Mouse (Mus musculus): ENCODE data around the gene Klhl2. TPM values are rescaled to one million over a fixed set of nuclear protein-coding genes. Genes with fewer than 3 reads are reported as not detected.
A peak's percentile ranks its signal among the peaks of the same experiment; 100 is the strongest.

The Klhl2 gene
- polyA plus RNA-seq, 1 experiment from 2014 or later, result 32.4 TPM

- H3K27me3 ChIP-seq (ENCODE audit: control insufficient read depth, insufficient read depth, low read length), result no peaks in the 10 kb centered on the region
- DNase-seq (no peak), ATAC-seq (ENCODE audit: low FRiP score, low TSS enrichment) (no peak)
- no peak overlapping the region for H3K4me3 ChIP-seq (replicated peaks; ENCODE audit: low read depth, low read length)
- H3K4me2 ChIP-seq (ENCODE audit: low read length), result no peak overlapping the region
- WGBS, result 96% methylated on average over 13 of the region's 13 CpGs
- H3K9ac ChIP-seq (replicated peaks; ENCODE audit: low read length), result no peak overlapping the region
- H3K36me3 ChIP-seq (ENCODE audit: control insufficient read depth, insufficient read depth, low read length), result peaks cover 12% of the 10 kb centered on the region
- H3K27ac ChIP-seq (replicated peaks; ENCODE audit: low read depth, low read length), result no peak overlapping the region
- no peaks in the 10 kb centered on the region for H3K9me3 ChIP-seq (ENCODE audit: control insufficient read depth, low read length)
- no peaks in the 10 kb centered on the region for H3K4me1 ChIP-seq (ENCODE audit: control insufficient read depth, insufficient read depth, low read length)
These were observed 109.1 kb downstream of the Klhl2 start for GRCm38 (mm10) chr8:64740547-64741211.

DNA sequence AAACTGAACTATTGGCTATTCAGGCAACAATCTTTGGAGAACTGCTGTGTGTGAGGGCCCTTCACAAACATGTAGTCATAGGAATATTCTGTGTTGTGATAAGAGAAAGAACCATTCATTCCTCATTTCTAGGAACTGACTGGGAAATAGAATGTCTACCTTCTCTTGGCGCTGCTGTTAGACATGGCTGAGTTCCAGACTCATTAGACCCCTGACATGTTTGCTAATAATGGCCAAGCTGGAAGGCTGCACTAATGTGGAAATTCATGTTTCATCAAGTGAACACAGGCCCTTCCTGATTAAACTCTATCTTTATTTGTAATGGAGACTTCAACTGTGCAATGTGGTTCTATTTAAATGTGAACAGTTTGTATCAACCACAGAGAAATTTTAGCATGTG lies 110.9 kb downstream of the Klhl2 start:
- ATAC-seq (ENCODE audit: low FRiP score, low TSS enrichment) (no peak), DNase-seq (no peak)
- no peaks in the 10 kb centered on the region for H3K9me3 ChIP-seq (ENCODE audit: control insufficient read depth, low read length)

DNA sequence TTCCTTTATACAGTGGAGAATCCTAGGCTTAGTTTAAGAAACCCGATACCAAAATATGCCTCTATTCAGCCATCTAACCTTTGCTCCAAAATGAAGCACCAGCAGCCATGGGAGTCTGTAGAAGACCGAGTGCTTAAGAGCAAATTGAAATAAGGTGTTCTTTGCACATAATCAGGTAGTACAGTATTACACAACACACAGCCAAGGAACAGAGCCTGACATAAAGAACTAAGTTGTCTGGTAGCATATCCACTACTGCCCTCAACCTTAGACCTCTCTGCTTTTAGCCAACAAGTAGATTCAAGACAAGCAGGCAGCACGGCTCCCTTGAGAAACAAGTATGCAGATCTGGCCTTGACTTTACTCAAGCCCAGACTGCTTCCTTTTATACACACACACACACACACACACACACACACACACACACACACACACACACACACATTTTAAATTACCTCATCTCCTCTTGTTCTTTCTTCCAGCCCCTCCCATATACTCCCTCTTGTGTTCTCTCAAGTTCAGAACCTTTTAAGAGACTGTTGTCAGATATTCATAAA lies 113.0 kb downstream of the Klhl2 start:
- no peak for DNase-seq

More for the DNA sequence above, 110.9 kb downstream of the Klhl2 start:
- Histone ChIP-seq H3K9ac (replicated peaks; ENCODE audit: low read length) (no peak overlapping the region), H3K27ac (replicated peaks; ENCODE audit: low read depth, low read length) (no peak overlapping the region), H3K4me1 (ENCODE audit: control insufficient read depth, insufficient read depth, low read length) (peaks cover 3% of the 10 kb centered on the region; the same call in 1 of the 2 replicates), H3K4me3 (replicated peaks; ENCODE audit: low read depth, low read length) (no peak overlapping the region), H3K36me3 (ENCODE audit: control insufficient read depth, insufficient read depth, low read length) (peaks cover 12% of the 10 kb centered on the region), H3K27me3 (ENCODE audit: control insufficient read depth, insufficient read depth, low read length) (no peaks in the 10 kb centered on the region), H3K4me2 (ENCODE audit: low read length) (no peak overlapping the region)
- WGBS, result 97% methylated on average over 1 of the region's 1 CpGs

DNA sequence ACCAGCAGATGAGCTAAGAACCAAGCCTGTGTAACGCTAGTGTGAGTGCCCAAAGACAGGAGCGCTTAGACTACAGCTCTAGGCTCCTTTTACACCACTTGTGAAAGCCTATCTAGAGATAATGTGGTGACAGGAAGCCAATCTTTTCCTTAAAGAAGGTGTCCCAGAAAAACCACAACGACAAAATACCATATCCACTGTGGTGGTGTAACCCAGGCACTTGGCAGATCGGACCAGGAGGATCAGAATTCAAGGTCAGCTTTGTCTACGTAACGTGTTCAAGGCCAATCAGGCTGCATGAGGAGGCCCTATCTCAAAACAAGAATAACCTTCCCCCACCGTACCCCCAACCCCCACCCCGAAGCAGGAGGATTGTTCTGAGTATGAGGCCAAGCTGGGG lies 114.7 kb downstream of the Klhl2 start:
- no peak overlapping the region for H3K4me3 ChIP-seq (replicated peaks; ENCODE audit: low read depth, low read length)
- no peak for DNase-seq
- H3K9me3 ChIP-seq (ENCODE audit: control insufficient read depth, low read length), result no peaks in the 10 kb centered on the region
- H3K27ac ChIP-seq (replicated peaks; ENCODE audit: low read depth, low read length), result 0 out of 2 replicates have a peak overlapping the region, but pooled peaks have one; percentile 13
- WGBS, result 90% methylated on average over 8 of the region's 8 CpGs
- H3K4me1 ChIP-seq (ENCODE audit: control insufficient read depth, insufficient read depth, low read length), result peaks cover 17% of the 10 kb centered on the region
- no peak for ATAC-seq (ENCODE audit: low FRiP score, low TSS enrichment)
- no peak overlapping the region for H3K9ac ChIP-seq (replicated peaks; ENCODE audit: low read length)
- no peaks in the 10 kb centered on the region for H3K27me3 ChIP-seq (ENCODE audit: control insufficient read depth, insufficient read depth, low read length)
- H3K36me3 ChIP-seq (ENCODE audit: control insufficient read depth, insufficient read depth, low read length), result peaks cover 7% of the 10 kb centered on the region
- no peak overlapping the region for H3K4me2 ChIP-seq (ENCODE audit: low read length)

More for the DNA sequence above, 113.0 kb downstream of the Klhl2 start:
- ATAC-seq (ENCODE audit: low FRiP score, low TSS enrichment), result no peak
- Histone ChIP-seq H3K4me3 (replicated peaks; ENCODE audit: low read depth, low read length) (no peak overlapping the region), H3K36me3 (ENCODE audit: control insufficient read depth, insufficient read depth, low read length) (peaks cover 7% of the 10 kb centered on the region), H3K4me2 (ENCODE audit: low read length) (no peak overlapping the region), H3K9me3 (ENCODE audit: control insufficient read depth, low read length) (no peaks in the 10 kb centered on the region), H3K27me3 (ENCODE audit: control insufficient read depth, insufficient read depth, low read length) (no peaks in the 10 kb centered on the region), H3K27ac (replicated peaks; ENCODE audit: low read depth, low read length) (no peak overlapping the region), H3K4me1 (ENCODE audit: control insufficient read depth, insufficient read depth, low read length) (peaks cover 9% of the 10 kb centered on the region), H3K9ac (replicated peaks; ENCODE audit: low read length) (no peak overlapping the region)
- whole genome bisulfite sequencing, result 96% methylated on average over 3 of the region's 3 CpGs

DNA sequence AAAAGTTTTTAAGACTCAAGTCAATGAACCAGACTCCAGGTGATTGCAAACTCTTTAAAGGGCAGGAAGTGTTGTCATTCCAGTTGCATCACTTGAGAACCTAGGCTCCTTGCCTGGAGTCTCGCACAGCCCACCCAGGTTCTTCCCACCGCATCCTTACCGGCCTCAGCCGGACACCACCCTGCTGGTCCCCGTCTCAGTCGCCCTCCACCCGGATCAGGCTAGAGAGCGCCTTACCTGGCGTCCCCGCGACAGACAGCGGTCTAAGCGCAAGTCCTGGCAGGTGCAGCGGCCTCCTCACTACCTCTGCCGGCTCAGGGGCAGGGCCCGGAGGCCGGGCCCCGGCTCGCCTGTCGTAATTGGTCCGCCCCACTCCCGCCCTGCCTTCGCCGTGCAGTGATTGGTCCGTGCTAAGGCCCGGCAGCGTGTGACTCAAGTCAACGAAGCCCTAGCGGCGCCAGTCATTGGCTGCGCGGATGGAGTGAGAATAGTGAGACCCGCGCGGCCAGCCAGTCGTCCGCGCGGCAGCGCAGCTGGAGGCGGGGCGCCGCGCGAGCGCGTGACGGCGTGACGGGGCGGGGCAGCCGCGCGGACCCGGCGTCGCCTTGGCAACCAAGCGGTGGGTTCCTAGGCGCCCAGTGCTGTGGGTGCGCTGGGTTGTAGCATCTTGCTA lies 116.4 kb downstream of the Klhl2 start, which contains the start of gene Msmo1:
TSS of gene Msmo1 (minus strand) at position 522 of the 673 bp plus-strand sequence.
- no peaks in the 10 kb centered on the region for H3K27me3 ChIP-seq (ENCODE audit: control insufficient read depth, insufficient read depth, low read length)
- ATAC-seq (ENCODE audit: low FRiP score, low TSS enrichment), result peak; percentile 100
- H3K9me3 ChIP-seq (ENCODE audit: control insufficient read depth, low read length), result no peaks in the 10 kb centered on the region
- H3K4me1 ChIP-seq (ENCODE audit: control insufficient read depth, insufficient read depth, low read length), result peaks cover 30% of the 10 kb centered on the region
- peak within 1 kb of the TSS; percentile 59 for H3K4me2 ChIP-seq (ENCODE audit: low read length)
- peaks cover 14% of the 10 kb centered on the region for H3K36me3 ChIP-seq (ENCODE audit: control insufficient read depth, insufficient read depth, low read length)
- DNase-seq, result peak; percentile 99
- WGBS, result under 1% methylated on average over 60 of the region's 60 CpGs
- H3K27ac ChIP-seq (replicated peaks; ENCODE audit: low read depth, low read length), result peak within 1 kb of the TSS; percentile 86
- H3K9ac ChIP-seq (replicated peaks; ENCODE audit: low read length), result peak within 1 kb of the TSS; percentile 64
- H3K4me3 ChIP-seq (replicated peaks; ENCODE audit: low read depth, low read length), result peak within 1 kb of the TSS; percentile 78

GRCm38 (mm10) chr8:64732596-64732995 lies 117.2 kb downstream of the Klhl2 start:
- H3K4me1 ChIP-seq (ENCODE audit: control insufficient read depth, insufficient read depth, low read length), result peaks cover 32% of the 10 kb centered on the region
- H3K4me3 ChIP-seq (replicated peaks; ENCODE audit: low read depth, low read length), result peak overlapping the region; percentile 78
- H3K9me3 ChIP-seq (ENCODE audit: control insufficient read depth, low read length), result no peaks in the 10 kb centered on the region
- H3K9ac ChIP-seq (replicated peaks; ENCODE audit: low read length), result peak overlapping the region; percentile 64
- peak overlapping the region; percentile 86 for H3K27ac ChIP-seq (replicated peaks; ENCODE audit: low read depth, low read length)
- H3K4me2 ChIP-seq (ENCODE audit: low read length), result peak overlapping the region; percentile 59
- no peak for DNase-seq
- H3K27me3 ChIP-seq (ENCODE audit: control insufficient read depth, insufficient read depth, low read length), result no peaks in the 10 kb centered on the region
- WGBS, result 10% methylated on average over 9 of the region's 9 CpGs
- peaks cover 19% of the 10 kb centered on the region for H3K36me3 ChIP-seq (ENCODE audit: control insufficient read depth, insufficient read depth, low read length)
- ATAC-seq (ENCODE audit: low FRiP score, low TSS enrichment), result no peak

DNA sequence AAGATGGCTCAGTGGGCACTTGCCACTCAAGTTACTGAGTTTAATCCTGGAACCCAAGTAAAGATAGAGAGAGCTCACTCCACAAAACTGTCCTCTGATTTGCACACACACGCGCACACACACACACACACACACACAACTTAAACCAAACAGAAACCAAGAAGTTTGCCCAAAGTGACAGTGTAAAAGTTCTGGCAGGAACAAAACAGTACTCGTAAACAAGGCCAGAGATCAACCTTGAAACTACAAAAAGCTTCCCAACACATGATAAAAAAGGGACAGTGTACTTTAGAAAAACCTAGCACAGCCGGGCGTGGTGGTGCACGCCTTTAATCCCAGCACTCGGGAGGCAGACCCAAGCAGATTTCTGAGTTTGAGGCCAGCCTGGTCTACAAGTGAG lies 121.7 kb downstream of the Klhl2 start:
- no peak for DNase-seq
- Histone ChIP-seq H3K4me3 (replicated peaks; ENCODE audit: low read depth, low read length) (no peak overlapping the region), H3K4me2 (ENCODE audit: low read length) (no peak overlapping the region), H3K36me3 (ENCODE audit: control insufficient read depth, insufficient read depth, low read length) (peaks cover 58% of the 10 kb centered on the region), H3K9me3 (ENCODE audit: control insufficient read depth, low read length) (no peaks in the 10 kb centered on the region), H3K27me3 (ENCODE audit: control insufficient read depth, insufficient read depth, low read length) (no peaks in the 10 kb centered on the region), H3K4me1 (ENCODE audit: control insufficient read depth, insufficient read depth, low read length) (peaks cover 29% of the 10 kb centered on the region), H3K9ac (replicated peaks; ENCODE audit: low read length) (no peak overlapping the region), H3K27ac (replicated peaks; ENCODE audit: low read depth, low read length) (no peak overlapping the region)
- 93% methylated on average over 7 of the region's 7 CpGs for WGBS
- ATAC-seq (ENCODE audit: low FRiP score, low TSS enrichment), result no peak

- 89% methylated on average over 4 of the region's 4 CpGs for WGBS
- Histone ChIP-seq H3K4me1 (ENCODE audit: control insufficient read depth, insufficient read depth, low read length) (peaks cover 17% of the 10 kb centered on the region), H3K4me2 (ENCODE audit: low read length) (no peak overlapping the region), H3K4me3 (replicated peaks; ENCODE audit: low read depth, low read length) (no peak overlapping the region), H3K27me3 (ENCODE audit: control insufficient read depth, insufficient read depth, low read length) (no peaks in the 10 kb centered on the region), H3K9me3 (ENCODE audit: control insufficient read depth, low read length) (no peaks in the 10 kb centered on the region), H3K27ac (replicated peaks; ENCODE audit: low read depth, low read length) (no peak overlapping the region), H3K36me3 (ENCODE audit: control insufficient read depth, insufficient read depth, low read length) (peaks cover 73% of the 10 kb centered on the region), H3K9ac (replicated peaks; ENCODE audit: low read length) (no peak overlapping the region)
- ATAC-seq (ENCODE audit: low FRiP score, low TSS enrichment) (no peak), DNase-seq (no peak)
These were observed 123.6 kb downstream of the Klhl2 start for GRCm38 (mm10) chr8:64726190-64726695.

Data from midbrain, embryonic 14.5 days (tissue).